Mouse (Mus musculus): ENCODE measurements around the gene Kiss1r. TPM values are rescaled to one million over a fixed set of nuclear protein-coding genes. Genes with fewer than 3 reads are reported as not detected.

The Kiss1r gene
- total RNA-seq, 1 experiment from 2014 or later = 1.5 TPM

- no peak for DNase-seq
Observed at GRCm38 (mm10) chr10:79971183-79971497, 54.4 kb downstream of the Kiss1r start.

Other genes with a start within 250 kb of the Kiss1r start
- gene Tpgs1, start 247.6 kb upstream of the Kiss1r start, total RNA-seq (2021) = 27.8 and 34.1 TPM in 2 replicates
- 79.1 and 82.4 TPM in 2 replicates for gene Cdc34, start 234.8 kb upstream of the Kiss1r start, total RNA-seq (2021)
- 0.89 and 1.1 TPM in 2 replicates for gene Gzmm, start 228.0 kb upstream of the Kiss1r start, total RNA-seq (2021)
- gene Bsg, start 212.5 kb upstream of the Kiss1r start, total RNA-seq (2021) = 598 and 707 TPM in 2 replicates
- gene Hcn2, start 200.3 kb upstream of the Kiss1r start, total RNA-seq (2021) = 7.1 and 10.6 TPM in 2 replicates
- 59.2 and 65.4 TPM in 2 replicates for gene Polrmt, start 170.4 kb upstream of the Kiss1r start, total RNA-seq (2021)
- not detected in 2 replicates for gene Fgf22, start 161.9 kb upstream of the Kiss1r start, total RNA-seq (2021)
- gene Rnf126, start 150.0 kb upstream of the Kiss1r start, total RNA-seq (2021) = 54.7 and 56.5 TPM in 2 replicates
- 5.5 and 6.4 TPM in 2 replicates for gene Fstl3, start 139.7 kb upstream of the Kiss1r start, total RNA-seq (2021)
- not detected in 2 replicates for gene Prss57, start 126.0 kb upstream of the Kiss1r start, total RNA-seq (2021)
- 77.9 and 78.3 TPM in 2 replicates for gene Palm, start 123.4 kb upstream of the Kiss1r start, total RNA-seq (2021)
- 0.26 TPM in 2 replicates for gene Misp, start 96.0 kb upstream of the Kiss1r start, total RNA-seq (2021)
- gene Ptbp1, start 62.5 kb upstream of the Kiss1r start, total RNA-seq (2021) = 291 and 302 TPM in 2 replicates
- gene Prtn3, start 42.5 kb upstream of the Kiss1r start, total RNA-seq (2021) = 1.0 TPM in 1 of 2 replicates, not detected in the other
- 0.93 and 2.2 TPM in 2 replicates for gene Plppr3, start 42.3 kb upstream of the Kiss1r start, total RNA-seq (2021)
- gene Elane, start 30.7 kb upstream of the Kiss1r start, total RNA-seq (2021) = 0.70 TPM in 1 of 2 replicates, not detected in the other
- gene Cfd, start 26.1 kb upstream of the Kiss1r start, total RNA-seq (2021) = 561 and 750 TPM in 2 replicates
- 32.0 and 38.4 TPM in 2 replicates for gene Med16, start 8.0 kb upstream of the Kiss1r start, total RNA-seq (2021)
- not detected in 2 replicates for gene Gm26602, start 6.1 kb upstream of the Kiss1r start, total RNA-seq (2021)
- 75.8 and 82.8 TPM in 2 replicates for gene R3hdm4, start 4.2 kb downstream of the Kiss1r start, total RNA-seq (2021)
- gene Arid3a, start 10.1 kb downstream of the Kiss1r start, total RNA-seq (2021) = 5.9 and 6.9 TPM in 2 replicates
- gene Wdr18, start 43.2 kb downstream of the Kiss1r start, total RNA-seq (2021) = 30.3 and 36.6 TPM in 2 replicates
- not detected in 2 replicates for gene Grin3b, start 53.7 kb downstream of the Kiss1r start, total RNA-seq (2021)
- gene Tmem259, start 67.4 kb downstream of the Kiss1r start, total RNA-seq (2021) = 141 and 157 TPM in 2 replicates
- gene Cnn2, start 71.6 kb downstream of the Kiss1r start, total RNA-seq (2021) = 40.2 and 55.9 TPM in 2 replicates
- 18.7 and 20.7 TPM in 2 replicates for gene Abca7, start 79.5 kb downstream of the Kiss1r start, total RNA-seq (2021)
- gene Arhgap45, start 99.7 kb downstream of the Kiss1r start, total RNA-seq (2021) = 6.3 and 27.9 TPM in 2 replicates
- gene Polr2e, start 122.8 kb downstream of the Kiss1r start, total RNA-seq (2021) = 98.8 and 108 TPM in 2 replicates
- gene Gpx4, start 130.2 kb downstream of the Kiss1r start, total RNA-seq (2021) = 1,329 and 1,354 TPM in 2 replicates
- gene Sbno2, start 188.6 kb downstream of the Kiss1r start, total RNA-seq (2021) = 52.8 and 52.9 TPM in 2 replicates
- gene Stk11, start 198.8 kb downstream of the Kiss1r start, total RNA-seq (2021) = 138 and 147 TPM in 2 replicates
- gene Atp5d, start 221.7 kb downstream of the Kiss1r start, total RNA-seq (2021) = 920 and 980 TPM in 2 replicates
- gene Cbarp, start 223.9 kb downstream of the Kiss1r start, total RNA-seq (2021) = 69.9 and 137 TPM in 2 replicates
- 114 and 140 TPM in 2 replicates for gene Midn, start 231.3 kb downstream of the Kiss1r start, total RNA-seq (2021)
- 67.6 and 106 TPM in 2 replicates for gene Cirbp, start 249.0 kb downstream of the Kiss1r start, total RNA-seq (2021)